Mouse (Mus musculus): ENCODE results near the gene Cdhr3.
"Not testable (repeated sequence)": the region's sequence is repeated elsewhere in the genome, so short reads cannot be mapped to it uniquely, and the experiment has no call there.

The Cdhr3 gene

DNA sequence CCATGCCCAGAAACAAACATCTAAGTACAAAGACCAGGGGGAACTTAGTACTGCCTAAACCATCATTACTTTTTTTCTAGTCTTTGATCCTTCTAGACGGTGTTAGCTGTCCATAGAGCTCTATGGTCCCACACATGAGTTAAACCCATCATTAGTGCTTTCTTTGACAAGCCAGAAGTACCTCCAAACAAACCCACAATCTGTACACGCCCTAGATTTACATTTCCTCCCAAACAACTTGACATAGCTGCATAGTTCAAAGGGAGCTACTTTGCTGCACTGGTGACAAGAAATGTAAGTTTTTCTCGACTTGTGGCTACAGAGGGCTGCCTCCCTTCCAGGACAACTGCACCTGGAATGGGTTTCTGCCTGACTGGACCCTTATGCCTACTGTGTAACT, 16.4 kb downstream of the Cdhr3 start:
- no peak for DNase-seq (ENCODE audit: low spot score)

DNA sequence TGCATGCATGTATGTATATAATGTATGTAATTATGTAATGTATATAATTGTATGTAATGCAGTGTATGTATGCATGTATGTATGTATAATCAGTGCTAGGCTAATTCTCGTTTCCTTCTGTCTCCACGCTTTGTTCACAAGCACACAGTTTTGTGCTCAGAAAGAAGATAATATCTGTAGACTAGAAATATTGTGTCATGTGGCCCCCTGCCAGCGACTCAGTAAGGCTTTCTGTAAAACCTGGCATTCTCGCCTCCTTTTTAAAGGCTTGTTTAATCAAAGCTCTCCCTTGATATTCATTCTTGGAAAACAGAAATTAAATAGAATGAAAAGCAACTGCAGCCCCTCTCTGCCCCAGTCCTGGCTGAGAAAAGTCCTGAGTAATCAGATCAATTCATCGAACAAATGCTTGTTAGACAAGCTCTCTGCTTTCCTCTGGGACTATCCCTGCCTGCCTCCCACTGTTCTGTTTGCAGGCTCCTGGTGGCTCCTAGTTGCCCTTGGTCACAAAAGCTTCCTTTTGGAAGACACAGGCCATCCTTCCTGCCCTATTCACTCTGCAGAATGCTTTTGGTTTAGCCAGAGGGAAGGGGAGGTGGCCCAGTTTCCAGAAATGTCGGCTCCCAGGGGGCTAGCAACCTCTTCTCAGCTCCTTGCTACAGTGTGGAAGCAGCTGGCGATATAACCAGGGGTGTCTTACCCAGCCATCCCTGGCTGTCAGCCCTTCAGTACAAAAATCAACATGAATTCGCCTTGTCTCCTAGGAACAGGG, 20.6 kb downstream of the Cdhr3 start:
- DNase-seq (ENCODE audit: low spot score): no peak

DNA sequence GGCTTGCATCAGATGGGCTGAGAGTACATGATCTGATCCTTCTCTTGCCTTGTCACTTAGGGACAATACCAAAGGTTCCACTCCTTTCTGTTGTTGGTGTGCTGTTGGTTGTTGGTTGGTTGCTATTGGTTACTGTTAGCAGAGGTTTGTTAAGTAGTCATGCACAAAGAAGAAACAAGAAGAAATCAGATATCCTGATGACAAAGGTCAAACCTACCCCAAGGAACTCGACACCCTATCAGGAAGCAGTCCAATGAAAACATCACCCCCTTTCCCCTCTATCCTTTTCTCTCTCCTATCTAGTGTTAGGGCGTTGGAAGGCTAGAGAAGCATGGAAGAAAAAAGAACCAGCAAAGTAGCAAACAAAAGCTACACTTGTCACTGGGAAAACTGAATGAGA, 23.7 kb downstream of the Cdhr3 start:
- no peak for DNase-seq (ENCODE audit: low spot score)

DNA sequence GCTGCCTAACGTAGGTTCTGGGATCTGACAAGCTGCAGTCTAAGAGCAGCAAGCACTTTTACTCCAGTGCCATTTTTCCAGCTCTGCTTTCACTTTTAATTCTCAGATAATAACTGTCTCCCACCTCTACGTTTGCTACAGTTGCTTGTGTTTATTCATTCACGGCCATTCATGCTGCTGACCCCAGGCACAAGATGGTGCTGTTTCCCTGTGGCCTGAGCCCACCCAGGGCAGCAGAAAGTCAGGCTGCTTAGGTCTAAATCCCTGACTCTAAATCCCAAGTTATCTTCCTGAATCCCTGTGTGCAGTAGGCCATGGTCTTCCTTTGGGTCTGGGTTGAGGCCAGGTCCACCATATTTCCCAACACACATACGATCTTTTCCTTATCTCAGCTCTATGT, 26.3 kb downstream of the Cdhr3 start:
- DNase-seq (ENCODE audit: low spot score): no peak

DNA sequence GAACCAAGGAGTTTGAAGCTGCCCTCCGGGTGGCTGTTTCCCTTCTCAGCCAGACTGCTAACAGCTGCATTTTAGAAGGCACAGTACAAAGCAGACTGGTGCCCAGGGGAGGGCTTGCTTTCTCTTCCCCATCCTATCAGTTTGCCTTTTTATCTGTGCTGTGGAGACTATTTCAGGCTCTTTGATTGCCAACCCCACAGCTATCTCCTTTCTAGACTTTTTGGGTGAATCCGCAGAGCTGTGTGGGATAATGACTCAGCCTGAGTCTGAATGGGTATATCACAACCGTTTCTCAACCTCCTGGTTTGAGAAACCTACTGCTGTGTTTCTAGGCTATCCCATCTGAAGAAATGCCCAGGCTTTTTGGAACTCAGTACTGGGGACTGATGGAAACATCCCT, 27.5 kb downstream of the Cdhr3 start:
- no peak for DNase-seq (ENCODE audit: low spot score)

DNA sequence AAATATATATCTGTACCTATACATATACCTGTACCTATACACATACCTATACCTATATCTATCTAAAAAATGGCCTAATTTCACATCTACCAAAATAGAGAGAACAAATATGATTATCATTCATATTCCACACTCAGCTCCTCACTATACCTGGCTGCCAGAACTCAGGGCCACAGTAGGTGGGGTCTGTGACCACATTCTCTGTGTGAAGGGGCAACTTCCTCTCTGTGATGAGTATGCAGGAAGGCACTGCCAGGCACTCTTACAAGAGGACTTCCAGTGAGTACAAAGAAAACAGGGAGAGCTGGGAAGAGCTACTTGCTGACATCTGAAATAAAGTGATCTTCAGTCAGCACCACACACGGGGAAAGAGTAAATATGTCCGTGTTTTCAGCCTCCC, 28.4 kb downstream of the Cdhr3 start:
- no peak for DNase-seq (ENCODE audit: low spot score)

DNA sequence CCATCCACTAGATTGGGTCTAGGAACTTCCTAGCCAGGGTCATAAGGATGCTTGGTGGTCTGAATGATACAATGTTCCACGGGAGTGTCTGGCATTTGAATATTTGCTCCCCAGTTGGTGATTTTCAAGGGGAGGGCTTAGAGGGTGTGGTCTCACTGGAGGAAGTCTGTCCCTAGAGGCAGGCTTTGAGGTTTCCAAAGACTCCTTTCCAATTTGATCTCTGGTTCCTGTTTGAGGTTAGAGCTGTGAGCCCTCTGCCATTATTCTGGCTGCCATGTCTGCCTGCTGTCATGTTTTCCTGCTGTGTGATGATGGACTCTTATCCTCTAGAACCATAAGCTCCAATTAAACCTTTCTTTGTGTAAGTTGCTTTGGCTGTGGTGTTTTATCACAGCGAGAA, 29.4 kb downstream of the Cdhr3 start:
- DNase-seq (ENCODE audit: low spot score): no peak

DNA sequence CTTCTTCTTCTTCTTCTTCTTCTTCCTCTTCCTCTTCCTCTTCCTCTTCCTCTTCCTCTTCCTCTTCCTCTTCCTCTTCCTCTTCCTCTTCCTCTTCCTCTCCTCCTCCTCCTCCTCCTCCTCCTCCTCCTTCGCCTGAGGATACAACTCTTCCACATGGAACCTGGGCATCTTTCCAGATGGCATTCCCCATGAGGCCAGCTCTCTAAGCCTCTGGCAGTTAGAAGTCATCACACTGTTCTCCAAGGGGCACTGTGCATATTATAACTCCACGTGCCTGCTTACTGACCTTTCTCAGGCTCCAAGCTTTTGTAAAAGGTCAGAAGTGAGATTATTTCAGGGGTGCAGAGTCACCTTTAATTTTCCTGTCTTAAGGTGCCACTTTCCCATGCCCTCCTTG, 30.3 kb downstream of the Cdhr3 start:
- DNase-seq (ENCODE audit: low spot score): not testable (repeated sequence)

DNA sequence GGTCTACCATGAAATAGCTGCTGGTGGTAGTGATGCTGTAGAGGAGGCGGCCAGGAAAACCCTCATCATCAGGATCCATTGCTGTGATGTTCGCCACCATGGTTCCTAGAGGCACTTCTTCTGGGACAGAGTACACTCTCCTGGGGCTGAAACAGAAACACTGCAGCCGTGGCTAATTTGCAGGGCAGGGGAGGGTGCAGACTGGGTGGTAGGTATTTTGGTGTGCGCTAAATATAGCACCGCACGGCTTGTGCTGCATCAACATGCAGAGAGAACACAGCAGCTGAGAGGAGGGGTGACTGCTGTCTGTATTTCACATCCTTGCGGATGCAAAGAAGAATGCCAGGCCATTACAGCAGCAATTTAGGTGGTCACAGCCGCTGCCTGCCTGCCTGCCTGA, 31.0 kb downstream of the Cdhr3 start:
- no peak for DNase-seq (ENCODE audit: low spot score)

DNA sequence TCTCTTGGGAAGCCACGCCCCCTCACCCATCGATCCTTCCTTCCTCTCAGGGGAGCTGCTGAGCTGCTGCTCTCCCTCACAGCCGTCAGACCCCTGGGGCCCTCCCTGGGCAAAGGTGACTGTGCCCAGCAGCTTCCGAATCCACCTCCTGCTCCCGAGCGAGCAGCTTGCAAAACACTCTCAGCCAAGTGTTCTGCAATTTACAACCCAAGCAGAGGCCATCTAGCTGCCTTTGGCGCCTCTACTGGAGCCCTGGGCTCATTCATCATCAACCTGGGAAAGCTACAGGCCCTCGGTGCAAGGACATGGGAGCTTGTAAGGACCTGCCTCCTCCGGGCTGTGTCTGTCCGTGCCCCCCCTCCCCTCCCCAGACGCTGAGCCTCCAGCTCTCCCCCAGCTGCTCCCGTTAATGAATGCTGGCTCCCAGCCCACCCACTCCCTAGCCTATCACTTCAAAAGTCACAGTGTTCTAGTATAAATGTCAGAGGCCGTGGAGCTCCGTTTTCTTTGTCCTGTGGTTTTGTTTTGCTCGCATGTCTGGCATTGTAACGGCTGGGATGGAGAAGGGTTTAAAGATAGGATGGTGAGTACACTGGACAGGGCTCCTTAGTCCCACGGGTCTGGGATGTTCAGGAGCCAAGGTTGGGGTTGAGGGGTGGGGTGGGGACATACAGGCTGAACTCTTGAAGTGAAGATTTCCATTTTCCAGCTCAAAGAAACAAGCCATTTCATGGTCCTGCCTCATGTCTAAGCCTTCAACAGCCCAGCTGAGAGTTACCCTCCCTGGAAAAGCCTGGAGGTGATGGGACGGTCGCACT, 35.2 kb downstream of the Cdhr3 start:
- peak; percentile 43 for DNase-seq (ENCODE audit: low spot score)

DNA sequence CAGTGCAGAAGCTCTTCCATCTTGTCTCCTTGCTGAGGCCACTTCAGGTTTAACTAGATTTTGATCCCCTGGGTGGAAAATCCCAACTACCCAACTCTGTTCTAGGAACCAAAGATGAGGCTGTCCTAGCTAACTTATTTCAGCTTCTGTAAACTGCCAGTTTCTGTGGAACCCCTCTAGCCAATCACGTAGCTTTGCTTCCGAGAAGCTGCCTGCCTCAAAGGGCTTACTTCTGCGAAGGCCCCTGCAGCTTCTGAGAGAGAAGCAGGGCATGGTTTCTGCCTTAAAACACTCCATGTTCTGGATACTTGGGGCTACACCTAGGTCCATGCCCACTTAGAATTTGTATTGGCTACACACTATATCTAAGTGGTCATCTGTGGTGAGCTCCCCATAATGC, 36.1 kb downstream of the Cdhr3 start:
- no peak for DNase-seq (ENCODE audit: low spot score)

DNA sequence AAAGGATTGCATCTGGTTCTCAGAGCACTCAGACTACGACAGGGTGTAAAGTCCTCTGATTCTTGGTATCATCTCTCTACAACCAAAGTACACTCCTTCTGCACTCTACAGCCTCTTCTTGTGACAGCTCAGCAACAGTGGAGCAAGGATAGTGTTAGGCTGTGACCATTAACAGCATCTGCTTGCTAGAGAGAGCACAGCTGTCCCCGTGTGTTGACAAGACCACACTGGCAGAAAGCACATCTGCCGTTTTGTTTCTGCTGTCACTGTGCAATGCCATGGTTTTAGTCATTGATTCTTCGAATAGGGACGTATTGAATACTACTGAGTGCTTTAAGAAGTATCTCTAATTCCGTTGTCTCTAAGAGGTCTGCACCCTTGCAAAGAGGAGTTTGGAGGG, 36.6 kb downstream of the Cdhr3 start:
- no peak for DNase-seq (ENCODE audit: low spot score)

DNA sequence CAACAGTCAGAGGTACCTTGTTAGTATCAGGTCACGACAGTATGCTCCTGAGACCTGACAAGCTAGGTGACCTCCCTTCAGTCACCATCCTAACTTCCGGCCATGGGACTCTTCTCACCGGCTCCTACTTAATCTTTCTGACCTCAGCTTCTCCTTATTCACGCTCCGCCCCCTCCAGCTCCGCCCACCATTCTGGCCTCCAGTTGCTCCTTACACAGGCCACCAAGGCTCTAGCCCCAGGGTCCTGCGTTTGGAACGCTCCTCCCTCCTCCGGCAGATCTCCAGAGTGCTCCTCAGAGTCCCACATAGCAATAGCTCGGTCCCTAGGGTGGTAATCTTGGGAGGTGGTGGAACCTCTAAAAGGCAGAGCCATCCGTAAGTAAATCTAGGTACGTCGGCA, 38.9 kb downstream of the Cdhr3 start:
- DNase-seq (ENCODE audit: low spot score): no peak

DNA sequence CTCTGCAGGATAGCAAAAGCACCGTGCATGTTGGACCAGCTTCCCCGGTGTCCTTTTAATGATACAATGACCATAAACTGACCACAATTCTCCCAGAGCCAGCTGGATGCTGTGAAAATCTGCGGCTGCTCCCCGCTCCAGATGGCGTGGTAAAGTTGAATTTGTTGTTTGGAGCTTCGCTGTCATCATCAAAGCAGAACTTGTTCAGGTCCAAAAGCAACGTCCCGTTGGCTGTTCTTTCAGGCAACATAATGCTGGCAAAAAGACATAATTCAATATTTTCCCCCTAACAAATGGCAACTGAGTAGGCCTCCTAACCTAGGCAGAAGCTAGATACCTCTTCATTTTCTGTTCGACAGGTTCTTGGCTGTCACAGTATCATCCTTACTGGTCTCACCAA, 39.4 kb downstream of the Cdhr3 start:
- DNase-seq (ENCODE audit: low spot score): no peak

DNA sequence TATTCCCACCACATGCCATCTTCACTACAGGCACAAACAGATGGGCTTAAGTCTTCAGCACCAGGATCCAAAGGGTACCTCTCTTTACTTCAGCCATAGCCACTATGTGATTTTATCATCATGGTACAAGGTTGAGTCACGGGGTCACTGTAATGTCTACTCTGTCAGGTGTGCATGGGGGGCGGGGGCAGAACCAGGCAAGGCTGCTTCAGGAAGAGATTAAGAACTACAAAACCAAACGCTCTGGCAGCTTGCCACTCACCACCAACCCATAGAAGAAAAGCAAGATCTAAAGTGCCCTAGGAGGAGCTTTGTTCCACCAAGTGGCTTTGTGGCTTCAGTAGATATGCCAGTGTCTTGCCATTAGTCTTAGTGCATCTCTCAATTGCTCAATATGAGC, 44.3 kb downstream of the Cdhr3 start:
- no peak for DNase-seq (ENCODE audit: low spot score)

DNA sequence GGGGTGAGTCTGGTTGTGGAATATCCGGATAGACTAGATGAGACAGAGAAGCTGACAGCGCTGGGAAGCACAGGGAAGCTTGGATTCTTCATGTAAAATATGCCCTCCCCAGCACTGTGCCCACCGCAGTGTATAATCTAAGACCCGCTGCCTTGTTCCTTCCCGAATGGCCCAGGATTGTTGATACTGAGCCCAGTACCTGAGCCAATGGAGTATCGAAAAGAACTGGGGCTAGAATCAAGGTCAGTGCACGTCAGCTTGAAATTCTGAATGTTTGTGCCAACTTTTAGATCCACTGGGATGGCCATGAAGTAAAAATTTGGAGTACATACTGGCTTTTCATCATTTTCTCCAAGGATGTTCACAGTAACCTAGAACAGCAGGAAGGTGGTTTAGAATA, 46.2 kb downstream of the Cdhr3 start:
- no peak for DNase-seq (ENCODE audit: low spot score)

DNA sequence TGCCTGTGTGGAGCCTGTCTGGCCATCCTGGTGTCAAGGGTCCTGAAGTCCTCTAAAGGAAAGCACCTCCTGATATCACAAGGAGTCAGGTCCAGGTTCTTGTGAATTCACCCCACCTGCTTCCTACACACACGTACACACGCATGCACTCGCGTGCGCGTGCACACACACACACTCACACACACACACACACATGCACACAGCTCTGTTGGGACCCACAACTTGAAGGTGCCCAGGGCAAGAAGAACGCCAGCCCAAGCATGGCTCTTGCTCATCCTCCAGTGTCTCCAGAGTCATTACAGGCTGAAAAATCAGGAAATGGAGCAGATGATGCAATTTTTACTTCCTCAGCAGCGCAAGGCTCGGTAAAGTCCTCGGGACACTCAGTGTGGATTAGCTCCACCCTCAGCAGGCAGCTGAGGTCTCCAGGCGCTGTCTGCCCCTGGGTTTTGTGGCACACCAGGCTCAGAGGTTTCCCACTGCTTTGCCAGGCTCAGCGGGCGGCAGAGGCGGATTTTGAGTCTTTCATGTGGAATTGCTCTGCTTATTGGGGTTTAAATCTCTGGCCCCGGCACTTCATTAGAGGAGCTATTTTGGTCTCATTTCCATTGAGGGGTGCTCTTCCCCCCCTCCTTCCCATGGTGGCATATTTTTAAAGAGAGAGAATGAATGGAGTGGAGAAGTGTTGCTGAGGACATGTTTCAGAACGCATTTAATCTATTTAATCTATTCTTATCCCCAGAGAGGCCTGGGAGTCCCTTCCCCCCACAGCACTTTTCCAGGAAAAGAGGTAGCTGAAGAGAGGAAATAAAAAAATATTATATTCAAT, 46.9 kb downstream of the Cdhr3 start:
- DNase-seq (ENCODE audit: low spot score): no peak

DNA sequence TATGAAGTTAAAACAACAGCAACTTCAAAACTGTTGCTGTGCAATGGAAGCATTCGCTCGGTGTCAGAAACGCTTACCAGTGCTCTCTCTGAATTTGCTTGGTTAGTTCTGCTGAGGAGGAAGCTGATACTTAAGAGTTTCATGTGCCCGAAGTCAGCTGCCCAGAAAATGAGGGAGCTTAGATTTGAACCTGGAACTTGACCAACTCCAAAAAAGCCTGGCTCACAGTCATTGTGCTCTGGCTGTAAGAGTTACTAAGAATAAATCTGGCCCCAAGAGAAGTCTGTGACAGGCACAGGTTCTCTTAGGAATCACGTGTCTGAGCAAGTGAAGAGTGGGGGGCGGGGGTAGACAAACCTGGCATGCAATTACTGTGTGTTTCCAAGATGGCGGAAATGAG, 51.2 kb downstream of the Cdhr3 start:
- DNase-seq (ENCODE audit: low spot score): no peak

DNA sequence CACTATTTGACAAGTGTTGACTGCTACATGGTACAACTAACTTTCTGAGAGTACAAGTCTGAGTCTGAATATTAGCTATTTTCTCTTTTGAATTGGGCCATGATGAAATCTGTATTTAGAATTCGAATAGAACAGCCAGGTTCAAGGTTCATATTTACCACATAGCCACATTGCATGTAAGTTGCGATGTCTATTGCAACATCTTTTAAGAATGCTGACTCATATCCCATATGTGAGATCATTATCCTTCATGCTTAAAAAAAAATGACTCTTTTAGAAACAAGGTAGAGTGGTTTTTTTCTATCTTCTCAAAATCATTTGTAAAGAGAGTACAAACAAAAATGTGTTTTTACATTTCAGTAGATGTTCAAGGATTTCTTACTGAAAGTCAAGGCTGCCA, 51.9 kb downstream of the Cdhr3 start:
- DNase-seq (ENCODE audit: low spot score): no peak

DNA sequence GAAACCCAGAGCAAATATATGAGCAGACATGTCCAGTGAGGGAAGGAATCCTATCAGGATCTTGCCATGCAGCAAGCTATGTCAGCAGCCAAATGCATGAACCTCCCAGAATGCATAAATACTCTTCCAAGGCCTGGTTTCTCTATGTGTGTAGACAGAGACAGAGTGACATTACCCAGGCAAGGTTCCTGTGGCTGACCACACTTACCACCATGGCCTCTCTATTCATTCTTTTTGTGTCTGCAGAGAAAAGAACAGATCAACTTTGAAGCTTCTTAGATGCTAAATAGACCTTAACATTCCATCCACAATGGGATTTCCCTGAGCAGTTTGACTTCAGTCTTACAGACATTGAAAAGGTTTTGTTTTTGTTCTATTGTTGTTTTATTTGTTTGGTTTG, 54.0 kb downstream of the Cdhr3 start:
- DNase-seq (ENCODE audit: low spot score): no peak

DNA sequence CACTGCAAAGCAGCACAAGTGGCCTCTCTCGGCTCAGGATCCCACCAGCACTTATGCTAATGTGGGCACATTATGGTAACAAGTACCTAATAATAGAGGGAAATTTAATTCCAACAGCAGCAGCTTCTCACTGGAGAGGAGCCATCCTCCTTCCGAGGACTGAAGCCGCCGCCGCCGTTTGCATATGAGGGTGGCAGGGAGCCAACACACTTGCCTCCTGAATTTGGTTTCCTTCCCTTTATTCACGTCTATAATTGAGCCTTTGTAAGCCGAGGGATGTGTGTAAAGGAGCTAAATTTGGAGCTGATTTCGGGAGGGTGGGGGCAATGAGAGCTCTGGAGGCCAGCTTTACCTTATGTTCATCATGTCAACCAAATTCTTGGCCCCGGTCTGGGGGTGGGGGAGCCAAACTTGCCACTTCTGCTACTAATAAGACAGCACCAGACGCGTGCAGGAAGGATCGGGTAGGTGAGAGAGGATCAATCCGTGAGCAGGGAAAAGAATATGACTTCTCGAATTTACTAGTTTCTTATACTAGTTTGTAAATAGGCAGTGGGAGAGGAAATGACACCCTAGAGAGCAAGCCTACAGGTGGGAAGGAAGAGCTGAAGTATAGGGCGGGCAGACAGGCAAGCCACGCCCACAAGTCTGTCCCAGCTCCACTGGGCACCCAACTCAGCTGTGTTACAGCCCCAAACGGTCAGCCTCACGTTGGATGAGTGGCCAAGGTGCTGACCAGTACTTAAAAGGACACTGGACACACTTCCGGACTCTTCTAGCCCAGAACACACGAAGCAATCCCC, 56.8 kb downstream of the Cdhr3 start:
- no peak for DNase-seq (ENCODE audit: low spot score)

All from ovary, adult 18-20 months (tissue).